Mouse (Mus musculus) stomach, embryonic 15.5 days (tissue): ENCODE measurements around the gene Cacng6. TPM values are rescaled to one million over a fixed set of nuclear protein-coding genes. Genes with fewer than 3 reads are reported as not detected.

Source experiments
- ATAC-seq: fragments of 200-750 bp; cut with Nextera tagmentation; 2 replicates; pipeline ENCODE4 v1.8.0; 2017; ENCODE audit warnings: low read depth, moderate number of reproducible peaks, moderate TSS enrichment; ENCODE audit not compliant: insufficient read depth, low FRiP score
- H3K27ac ChIP-seq: fragments of 300-500 bp; sonication (generic); 2 replicates; pipeline ENCODE4 v1.5.1; 2015; ENCODE audit warnings: mild to moderate bottlenecking, inconsistent platforms
- H3K27me3 ChIP-seq: fragments of 300-500 bp; sonication (generic); replicated peaks from 2 replicates; pipeline ENCODE4 v1.6.1; 2015; ENCODE audit warnings: inconsistent platforms
- H3K36me3 ChIP-seq: fragments of 300-500 bp; sonication (generic); 2 replicates; pipeline ENCODE4 v1.6.1; 2015; ENCODE audit warnings: inconsistent platforms
- H3K4me1 ChIP-seq: fragments of 300-500 bp; sonication (generic); 2 replicates; pipeline ENCODE4 v1.6.1; 2015; ENCODE audit warnings: inconsistent platforms
- H3K4me2 ChIP-seq: fragments of 300-500 bp; sonication (generic); 2 replicates; pipeline ENCODE4 v1.6.1; 2015; ENCODE audit warnings: mild to moderate bottlenecking, inconsistent platforms
- H3K4me3 ChIP-seq: fragments of 300-500 bp; sonication (generic); replicated peaks from 2 replicates; pipeline ENCODE4 v1.5.1; 2015; ENCODE audit warnings: inconsistent platforms
- H3K9ac ChIP-seq: fragments of 300-500 bp; sonication (generic); 2 replicates; pipeline ENCODE4 v1.6.1; 2015; ENCODE audit warnings: inconsistent platforms
- H3K9me3 ChIP-seq: fragments of 300-500 bp; sonication (generic); 2 replicates; pipeline ENCODE4 v1.6.1; 2016; ENCODE audit warnings: inconsistent platforms
- WGBS: fragments of 180-500 bp; shearing (Covaris S2); methylation state at CpG from one replicate; pipeline ENCODE4 v1.1.7; 2015; 5-methylcytosine and 5-hydroxymethylcytosine counted together
- polyA plus RNA-seq: library from polyadenylated mRNA; unstranded; fragments of >200 nt; fragmentation: Nextera tagmentation; extraction: Ambion mirVana; gene quantifications from 2 replicates; pipeline ENCODE4 v1.2.1, GENCODE M21; 2015

The Cacng6 gene
- polyA plus RNA-seq, 1 experiment from 2014 or later: 0.36 TPM

GRCm38 (mm10) chr7:3422051-3422450 is 1.9 kb upstream of the Cacng6 start:
- Histone ChIP-seq H3K27me3 (peaks cover 47% of the 10 kb centered on the region), H3K4me3 (no peak overlapping the region), H3K27ac (no peak overlapping the region), H3K36me3 (no peaks in the 10 kb centered on the region), H3K4me1 (no peaks in the 10 kb centered on the region), H3K9me3 (no peaks in the 10 kb centered on the region), H3K4me2 (no peak overlapping the region), H3K9ac (no peak overlapping the region)
- WGBS: 51% methylated on average over 7 of the region's 7 CpGs
- ATAC-seq: no peak

GRCm38 (mm10) chr7:3423430-3423829 is 565 bp upstream of the Cacng6 start:
- Histone ChIP-seq H3K9ac (no peak overlapping the region), H3K9me3 (no peaks in the 10 kb centered on the region), H3K4me3 (peak overlapping the region; percentile 9; the same call in 1 of the 2 replicates), H3K4me2 (peak overlapping the region; percentile 46), H3K27ac (no peak overlapping the region), H3K27me3 (peaks cover 41% of the 10 kb centered on the region), H3K36me3 (no peaks in the 10 kb centered on the region), H3K4me1 (no peaks in the 10 kb centered on the region)
- 2% methylated on average over 30 of the region's 30 CpGs for WGBS
- no peak for ATAC-seq

GRCm38 (mm10) chr7:3425141-3425540 is 1.1 kb downstream of the Cacng6 start:
- Histone ChIP-seq H3K27me3 (peaks cover 37% of the 10 kb centered on the region), H3K9ac (no peak overlapping the region), H3K36me3 (no peaks in the 10 kb centered on the region), H3K27ac (no peak overlapping the region), H3K9me3 (no peaks in the 10 kb centered on the region), H3K4me3 (no peak overlapping the region), H3K4me1 (no peaks in the 10 kb centered on the region), H3K4me2 (no peak overlapping the region)
- WGBS: 84% methylated on average over 5 of the region's 5 CpGs
- ATAC-seq: no peak

- Histone ChIP-seq H3K4me3 (no peak overlapping the region), H3K36me3 (no peaks in the 10 kb centered on the region), H3K27ac (no peak overlapping the region), H3K4me1 (no peaks in the 10 kb centered on the region), H3K4me2 (no peak overlapping the region), H3K9me3 (no peaks in the 10 kb centered on the region), H3K9ac (no peak overlapping the region), H3K27me3 (peaks cover under 1% of the 10 kb centered on the region)
- 66% methylated on average over 6 of the region's 6 CpGs for WGBS
- ATAC-seq: no peak
Observed at GRCm38 (mm10) chr7:3430161-3430560, 6.2 kb downstream of the Cacng6 start.

GRCm38 (mm10) chr7:3432066-3432465 is 8.1 kb downstream of the Cacng6 start:
- H3K9me3 ChIP-seq: no peaks in the 10 kb centered on the region
- 83% methylated on average over 1 of the region's 1 CpGs for WGBS
- H3K4me2 ChIP-seq: no peak overlapping the region
- no peak overlapping the region for H3K9ac ChIP-seq
- no peak for ATAC-seq
- no peaks in the 10 kb centered on the region for H3K36me3 ChIP-seq
- H3K27me3 ChIP-seq: no peaks in the 10 kb centered on the region
- H3K4me1 ChIP-seq: no peaks in the 10 kb centered on the region
- no peak overlapping the region for H3K4me3 ChIP-seq
- H3K27ac ChIP-seq: no peak overlapping the region

GRCm38 (mm10) chr7:3437941-3438340 is 13.9 kb downstream of the Cacng6 start:
- WGBS: 42% methylated on average over 5 of the region's 5 CpGs

GRCm38 (mm10) chr7:3439984-3440383 is 16.0 kb downstream of the Cacng6 start:
- ATAC-seq: no peak
- Histone ChIP-seq H3K27ac (no peak overlapping the region), H3K27me3 (no peaks in the 10 kb centered on the region), H3K9ac (no peak overlapping the region), H3K4me3 (no peak overlapping the region), H3K9me3 (no peaks in the 10 kb centered on the region), H3K4me1 (0 out of 2 replicates have a peak, but pooled peaks cover 2% of the 10 kb centered on the region), H3K36me3 (no peaks in the 10 kb centered on the region), H3K4me2 (no peak overlapping the region)
- WGBS: 82% methylated on average over 11 of the region's 11 CpGs

More at GRCm38 (mm10) chr7:3437941-3438340, 13.9 kb downstream of the Cacng6 start:
- 0 out of 2 replicates have a peak, but pooled peaks cover 2% of the 10 kb centered on the region for H3K4me1 ChIP-seq
- no peaks in the 10 kb centered on the region for H3K27me3 ChIP-seq
- H3K9me3 ChIP-seq: no peaks in the 10 kb centered on the region
- no peak overlapping the region for H3K9ac ChIP-seq
- H3K27ac ChIP-seq: no peak overlapping the region
- H3K36me3 ChIP-seq: no peaks in the 10 kb centered on the region
- no peak for ATAC-seq
- H3K4me2 ChIP-seq: no peak overlapping the region
- no peak overlapping the region for H3K4me3 ChIP-seq

- Histone ChIP-seq H3K27ac (no peak overlapping the region), H3K27me3 (no peaks in the 10 kb centered on the region), H3K4me2 (no peak overlapping the region), H3K4me1 (0 out of 2 replicates have a peak, but pooled peaks cover 2% of the 10 kb centered on the region), H3K4me3 (no peak overlapping the region), H3K9me3 (no peaks in the 10 kb centered on the region), H3K36me3 (no peaks in the 10 kb centered on the region), H3K9ac (no peak overlapping the region)
- 60% methylated on average over 8 of the region's 8 CpGs for WGBS
- no peak for ATAC-seq
Observed at GRCm38 (mm10) chr7:3440526-3440925, 16.5 kb downstream of the Cacng6 start.

- 0 out of 2 replicates have a peak, but pooled peaks cover 2% of the 10 kb centered on the region for H3K4me1 ChIP-seq
- H3K36me3 ChIP-seq: no peaks in the 10 kb centered on the region
- no peak overlapping the region for H3K27ac ChIP-seq
- H3K9me3 ChIP-seq: no peaks in the 10 kb centered on the region
- H3K4me2 ChIP-seq: no peak overlapping the region
- H3K9ac ChIP-seq: no peak overlapping the region
- no peak overlapping the region for H3K4me3 ChIP-seq
- 74% methylated on average over 10 of the region's 10 CpGs for WGBS
- no peak for ATAC-seq
- no peaks in the 10 kb centered on the region for H3K27me3 ChIP-seq
Observed at GRCm38 (mm10) chr7:3442476-3443062, 18.6 kb downstream of the Cacng6 start.

GRCm38 (mm10) chr7:3444678-3445077 is 20.7 kb downstream of the Cacng6 start:
- Histone ChIP-seq H3K9ac (no peak overlapping the region), H3K27me3 (no peaks in the 10 kb centered on the region), H3K4me1 (no peaks in the 10 kb centered on the region), H3K27ac (no peak overlapping the region), H3K36me3 (no peaks in the 10 kb centered on the region), H3K9me3 (no peaks in the 10 kb centered on the region), H3K4me2 (no peak overlapping the region), H3K4me3 (no peak overlapping the region)
- ATAC-seq: no peak
- 62% methylated on average over 3 of the region's 3 CpGs for WGBS

GRCm38 (mm10) chr7:3446584-3446983 is 22.6 kb downstream of the Cacng6 start:
- no peak overlapping the region for H3K4me2 ChIP-seq
- H3K4me1 ChIP-seq: no peaks in the 10 kb centered on the region
- H3K4me3 ChIP-seq: no peak overlapping the region
- no peaks in the 10 kb centered on the region for H3K36me3 ChIP-seq
- 55% methylated on average over 3 of the region's 3 CpGs for WGBS
- no peak for ATAC-seq
- H3K27ac ChIP-seq: no peak overlapping the region
- no peak overlapping the region for H3K9ac ChIP-seq
- H3K27me3 ChIP-seq: no peaks in the 10 kb centered on the region
- no peaks in the 10 kb centered on the region for H3K9me3 ChIP-seq

GRCm38 (mm10) chr7:3447026-3447425 is 23.0 kb downstream of the Cacng6 start:
- no peaks in the 10 kb centered on the region for H3K27me3 ChIP-seq
- H3K4me2 ChIP-seq: no peak overlapping the region
- no peaks in the 10 kb centered on the region for H3K36me3 ChIP-seq
- H3K4me1 ChIP-seq: no peaks in the 10 kb centered on the region
- no peaks in the 10 kb centered on the region for H3K9me3 ChIP-seq
- no peak for ATAC-seq
- no peak overlapping the region for H3K27ac ChIP-seq
- WGBS: 78% methylated on average over 4 of the region's 4 CpGs
- no peak overlapping the region for H3K4me3 ChIP-seq
- H3K9ac ChIP-seq: no peak overlapping the region
